Mouse (Mus musculus): ENCODE measurements at regions not wholly inside any gene's neighbourhood (a gene's known extent, or its start where the extent isn't known, plus 50 kb on each side); places are given as distances from the start of the nearest gene placed in this dataset.
A peak's percentile ranks its signal among the peaks of the same experiment; 100 is the strongest.

DNA sequence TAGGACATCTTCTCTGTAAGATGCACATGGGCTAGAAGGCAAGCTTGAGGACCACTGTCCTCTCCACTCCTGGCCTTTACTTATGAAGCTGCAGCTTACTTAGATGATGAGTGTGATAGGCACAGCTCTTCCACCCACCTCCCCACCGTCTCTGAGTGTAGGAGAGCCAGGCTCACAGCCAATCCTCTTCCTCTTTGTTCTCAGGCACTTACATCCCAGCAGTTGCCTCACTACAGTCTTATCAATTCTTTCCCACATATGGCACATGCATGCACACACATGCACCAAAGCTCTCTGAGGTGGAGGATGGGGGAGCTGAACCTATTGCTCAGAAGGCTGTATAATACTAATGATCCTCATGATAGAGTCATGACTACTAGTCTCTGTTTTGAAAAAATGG lies 72.1 kb upstream of the Picalm start:
- no peak for TF ChIP-seq CTCF (IDR thresholded peaks at IDR 0.05; ENCODE audit: low read depth)
- no peaks in the 10 kb centered on the region for H3K36me3 ChIP-seq (ENCODE audit: control insufficient read depth, insufficient read depth)
- H3K27me3 ChIP-seq (replicated peaks; ENCODE audit: control insufficient read depth, insufficient read depth, low read length) = no peaks in the 10 kb centered on the region
- no peak for ATAC-seq
- H3K4me1 ChIP-seq (replicated peaks; ENCODE audit: control insufficient read depth, insufficient read depth, low read length) = peaks cover 15% of the 10 kb centered on the region; the same call in 1 of the 2 replicates
- H3K4me2 ChIP-seq (replicated peaks; ENCODE audit: low read depth) = no peak overlapping the region
- H3K4me3 ChIP-seq (ENCODE audit: low read depth, low read length) = no peak overlapping the region
- no peak overlapping the region for H3K27ac ChIP-seq (ENCODE audit: low read depth, low read length)
- WGBS = 74% methylated on average over 1 of the region's 1 CpGs
- no peaks in the 10 kb centered on the region for H3K9me3 ChIP-seq (ENCODE audit: control insufficient read depth)
- no peak overlapping the region for H3K9ac ChIP-seq (ENCODE audit: low read depth, low read length)

DNA sequence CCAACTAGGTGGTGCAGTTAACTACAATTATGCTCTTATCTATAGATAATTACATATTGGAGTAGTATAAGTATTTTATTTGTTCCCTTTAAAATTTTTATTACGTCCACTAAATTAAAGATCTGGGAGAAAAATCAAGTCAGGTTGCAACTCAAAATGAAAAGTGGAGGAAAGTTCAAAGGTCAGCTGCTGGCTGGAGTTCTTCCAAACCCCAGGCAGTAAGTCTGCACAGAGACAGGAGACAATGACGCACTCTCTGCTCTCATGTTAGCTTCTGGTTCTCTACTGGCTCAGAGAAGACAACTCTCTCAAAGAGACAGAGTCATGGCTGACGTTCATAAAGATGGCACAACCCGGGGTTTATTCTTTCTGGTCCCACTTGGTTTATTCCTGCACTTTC lies 71.4 kb upstream of the Picalm start:
- Histone ChIP-seq H3K4me1 (replicated peaks; ENCODE audit: control insufficient read depth, insufficient read depth, low read length) (peaks cover 15% of the 10 kb centered on the region; the same call in 1 of the 2 replicates), H3K9me3 (ENCODE audit: control insufficient read depth) (no peaks in the 10 kb centered on the region), H3K36me3 (ENCODE audit: control insufficient read depth, insufficient read depth) (no peaks in the 10 kb centered on the region), H3K4me2 (replicated peaks; ENCODE audit: low read depth) (no peak overlapping the region), H3K27ac (ENCODE audit: low read depth, low read length) (no peak overlapping the region), H3K27me3 (replicated peaks; ENCODE audit: control insufficient read depth, insufficient read depth, low read length) (no peaks in the 10 kb centered on the region), H3K9ac (ENCODE audit: low read depth, low read length) (no peak overlapping the region), H3K4me3 (ENCODE audit: low read depth, low read length) (no peak overlapping the region)
- no peak for ATAC-seq
- 76% methylated on average over 4 of the region's 4 CpGs for WGBS
- no peak for TF ChIP-seq CTCF (IDR thresholded peaks at IDR 0.05; ENCODE audit: low read depth)

DNA sequence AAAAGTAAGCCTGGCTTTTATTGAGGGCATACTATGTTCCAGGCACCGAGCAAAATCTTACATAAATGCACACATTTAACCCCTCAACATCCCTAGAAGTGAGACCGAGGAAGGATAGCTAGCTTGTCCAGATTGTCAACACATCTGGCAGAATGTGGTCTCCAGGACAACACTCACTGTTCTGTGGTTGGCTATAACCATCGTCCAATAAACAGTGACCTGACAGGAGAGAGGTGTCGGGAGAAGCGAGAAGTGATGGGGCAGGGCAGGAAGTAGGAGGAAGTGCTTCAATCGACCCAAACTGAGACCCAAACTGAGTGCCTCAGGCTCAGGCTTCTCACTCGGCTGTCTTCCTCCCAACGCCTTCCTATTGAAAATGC lies 70.8 kb upstream of the Picalm start:
- Histone ChIP-seq H3K36me3 (ENCODE audit: control insufficient read depth, insufficient read depth) (no peaks in the 10 kb centered on the region), H3K4me3 (ENCODE audit: low read depth, low read length) (no peak overlapping the region), H3K4me2 (replicated peaks; ENCODE audit: low read depth) (no peak overlapping the region), H3K4me1 (replicated peaks; ENCODE audit: control insufficient read depth, insufficient read depth, low read length) (peaks cover 15% of the 10 kb centered on the region; the same call in 1 of the 2 replicates), H3K9me3 (ENCODE audit: control insufficient read depth) (no peaks in the 10 kb centered on the region), H3K27me3 (replicated peaks; ENCODE audit: control insufficient read depth, insufficient read depth, low read length) (no peaks in the 10 kb centered on the region), H3K27ac (ENCODE audit: low read depth, low read length) (no peak overlapping the region), H3K9ac (ENCODE audit: low read depth, low read length) (no peak overlapping the region)
- no peak for ATAC-seq
- no peak for TF ChIP-seq CTCF (IDR thresholded peaks at IDR 0.05; ENCODE audit: low read depth)
- WGBS = 71% methylated on average over 8 of the region's 8 CpGs

DNA sequence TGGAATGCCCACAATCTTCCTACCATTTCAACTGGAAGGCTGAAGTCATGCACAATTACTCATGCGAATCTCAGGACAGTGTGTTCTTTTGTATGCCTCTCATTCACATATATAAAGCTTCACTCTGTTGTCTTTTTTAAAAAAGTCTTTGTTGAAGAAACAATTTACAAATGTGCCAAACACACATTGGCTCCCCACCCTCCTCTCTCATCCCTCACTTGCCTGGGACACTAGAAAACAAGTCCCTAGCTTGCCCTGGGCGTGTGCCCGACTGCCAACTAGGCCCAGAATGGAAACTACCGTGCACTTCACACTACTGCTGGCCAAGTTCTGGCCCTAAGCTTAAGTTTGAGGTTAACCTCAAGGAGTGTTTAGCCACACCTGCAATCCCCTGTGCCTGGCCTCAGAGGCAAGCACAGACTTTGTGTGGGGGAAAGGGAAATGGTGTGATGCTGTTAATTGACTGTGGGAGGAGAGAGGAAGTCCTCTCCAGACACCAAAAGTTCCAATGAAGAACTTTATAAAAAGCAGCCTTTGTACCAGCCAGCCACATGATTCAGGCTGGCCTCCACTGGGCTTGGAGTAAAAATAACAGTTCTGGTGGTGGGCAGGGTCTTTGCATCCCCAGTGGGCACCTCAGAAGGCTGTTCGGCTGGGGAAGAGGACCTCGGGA lies 70.2 kb upstream of the Picalm start:
- ATAC-seq = peak; percentile 22
- H3K4me3 ChIP-seq (ENCODE audit: low read depth, low read length) = no peak overlapping the region
- no peak for TF ChIP-seq CTCF (IDR thresholded peaks at IDR 0.05; ENCODE audit: low read depth)
- peak overlapping the region; percentile 81 for H3K27ac ChIP-seq (ENCODE audit: low read depth, low read length)
- peaks cover 15% of the 10 kb centered on the region; the same call in 1 of the 2 replicates for H3K4me1 ChIP-seq (replicated peaks; ENCODE audit: control insufficient read depth, insufficient read depth, low read length)
- no peak overlapping the region for H3K4me2 ChIP-seq (replicated peaks; ENCODE audit: low read depth)
- no peaks in the 10 kb centered on the region for H3K9me3 ChIP-seq (ENCODE audit: control insufficient read depth)
- no peak overlapping the region for H3K9ac ChIP-seq (ENCODE audit: low read depth, low read length)
- 65% methylated on average over 6 of the region's 6 CpGs for WGBS
- H3K36me3 ChIP-seq (ENCODE audit: control insufficient read depth, insufficient read depth) = no peaks in the 10 kb centered on the region
- H3K27me3 ChIP-seq (replicated peaks; ENCODE audit: control insufficient read depth, insufficient read depth, low read length) = no peaks in the 10 kb centered on the region

DNA sequence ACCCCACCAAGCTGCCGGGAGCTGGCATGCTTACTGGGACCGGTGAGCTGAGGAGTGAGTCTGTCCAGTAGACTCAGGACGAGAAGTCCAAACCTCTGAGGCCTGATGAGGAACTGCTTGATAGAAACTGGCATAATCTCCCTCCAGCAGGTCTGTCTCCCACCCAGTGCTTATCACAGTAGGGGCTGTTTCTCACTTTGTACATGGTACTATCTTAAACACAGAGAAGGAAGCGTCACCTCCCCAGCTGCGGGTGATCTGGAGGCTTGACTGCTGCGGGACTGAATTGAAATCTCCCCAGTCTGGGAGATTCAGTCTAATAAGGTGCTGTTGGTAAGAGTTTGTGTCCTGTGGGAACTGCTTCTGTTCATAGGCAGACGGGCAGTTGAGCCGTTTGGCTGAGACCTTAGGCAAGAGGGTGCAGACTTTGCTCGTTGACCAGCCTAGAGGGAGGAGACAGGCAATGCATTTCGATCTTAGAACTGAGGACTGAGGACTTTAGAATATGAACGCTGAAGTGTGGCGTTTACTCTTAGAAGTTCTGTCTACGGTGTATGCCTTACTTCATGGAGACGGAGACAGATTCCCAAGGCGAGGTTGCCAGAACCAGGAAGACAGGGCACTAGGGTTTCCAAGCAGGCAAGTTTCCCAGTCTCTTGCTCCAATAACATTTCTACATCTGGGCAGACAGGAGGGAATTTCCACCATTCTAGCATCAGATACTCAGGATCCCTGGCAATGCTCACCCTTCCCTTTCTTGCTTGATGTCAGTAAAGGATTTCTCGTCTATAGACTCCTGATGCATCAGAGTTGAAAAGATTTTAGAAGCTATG lies 69.5 kb upstream of the Picalm start:
- Histone ChIP-seq H3K27ac (ENCODE audit: low read depth, low read length) (peak overlapping the region; percentile 81), H3K4me1 (replicated peaks; ENCODE audit: control insufficient read depth, insufficient read depth, low read length) (peaks cover 15% of the 10 kb centered on the region; the same call in 1 of the 2 replicates), H3K27me3 (replicated peaks; ENCODE audit: control insufficient read depth, insufficient read depth, low read length) (no peaks in the 10 kb centered on the region), H3K4me2 (replicated peaks; ENCODE audit: low read depth) (peak overlapping the region; percentile 18; the same call in 1 of the 2 replicates), H3K9me3 (ENCODE audit: control insufficient read depth) (no peaks in the 10 kb centered on the region), H3K9ac (ENCODE audit: low read depth, low read length) (no peak overlapping the region), H3K36me3 (ENCODE audit: control insufficient read depth, insufficient read depth) (no peaks in the 10 kb centered on the region), H3K4me3 (ENCODE audit: low read depth, low read length) (no peak overlapping the region)
- no peak for TF ChIP-seq CTCF (IDR thresholded peaks at IDR 0.05; ENCODE audit: low read depth)
- peak; percentile 84 for ATAC-seq
- WGBS = 47% methylated on average over 16 of the region's 16 CpGs

DNA sequence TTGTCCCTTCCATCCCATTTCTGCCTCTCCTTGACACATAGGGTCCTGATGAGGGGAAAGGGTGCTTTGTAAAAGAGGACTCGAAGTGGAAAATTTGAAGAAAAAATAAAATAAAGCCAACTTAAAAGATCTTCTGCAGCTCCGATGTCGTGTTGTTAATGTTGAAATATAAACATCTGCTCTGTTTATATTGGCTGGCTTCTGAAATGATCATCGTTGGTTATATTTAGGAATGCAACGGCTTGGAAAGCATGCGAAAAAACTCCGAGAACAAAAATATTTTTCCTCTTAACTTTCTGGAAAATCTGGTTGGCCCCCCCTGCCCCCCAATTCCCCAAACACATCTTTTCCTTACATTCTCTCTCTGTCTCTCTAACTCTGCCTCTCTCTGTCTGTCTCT lies 68.3 kb upstream of the Picalm start:
- no peak overlapping the region for H3K4me3 ChIP-seq (ENCODE audit: low read depth, low read length)
- no peak overlapping the region for H3K9ac ChIP-seq (ENCODE audit: low read depth, low read length)
- no peak overlapping the region for H3K4me2 ChIP-seq (replicated peaks; ENCODE audit: low read depth)
- no peak overlapping the region for H3K27ac ChIP-seq (ENCODE audit: low read depth, low read length)
- H3K27me3 ChIP-seq (replicated peaks; ENCODE audit: control insufficient read depth, insufficient read depth, low read length) = no peaks in the 10 kb centered on the region
- H3K36me3 ChIP-seq (ENCODE audit: control insufficient read depth, insufficient read depth) = no peaks in the 10 kb centered on the region
- no peak for TF ChIP-seq CTCF (IDR thresholded peaks at IDR 0.05; ENCODE audit: low read depth)
- no peaks in the 10 kb centered on the region for H3K9me3 ChIP-seq (ENCODE audit: control insufficient read depth)
- H3K4me1 ChIP-seq (replicated peaks; ENCODE audit: control insufficient read depth, insufficient read depth, low read length) = peaks cover 15% of the 10 kb centered on the region; the same call in 1 of the 2 replicates
- 63% methylated on average over 7 of the region's 7 CpGs for WGBS
- ATAC-seq = no peak
